Mouse (Mus musculus): ENCODE results near the gene Cd99l2. TPM values are rescaled to one million over a fixed set of nuclear protein-coding genes. Genes with fewer than 3 reads are reported as not detected.
A peak's percentile ranks its signal among the peaks of the same experiment; 100 is the strongest.

Cd99l2 gene
- polyA plus RNA-seq (2015; fragmentation: Nextera tagmentation; extraction: Ambion mirVana) = 86.5 and 88.7 TPM in 2 replicates

- Histone ChIP-seq H3K9me3 (replicated peaks; ENCODE audit: control insufficient read depth, low read length, poor library complexity, severe bottlenecking) (no peaks in the 10 kb centered on the region), H3K27me3 (ENCODE audit: control insufficient read depth, insufficient read depth, low read depth, low read length) (no peaks in the 10 kb centered on the region), H3K4me1 (ENCODE audit: control insufficient read depth, insufficient read depth, low read length) (peaks cover 17% of the 10 kb centered on the region), H3K4me3 (ENCODE audit: low read depth, low read length) (peak within 1 kb of the TSS; percentile 51), H3K36me3 (ENCODE audit: control insufficient read depth, insufficient read depth, low read length) (no peaks in the 10 kb centered on the region), H3K27ac (ENCODE audit: low read length) (peak within 1 kb of the TSS; percentile 91), H3K4me2 (ENCODE audit: low read length) (peak within 1 kb of the TSS; percentile 72), H3K9ac (ENCODE audit: low read depth, low read length) (peak within 1 kb of the TSS; percentile 64)
- WGBS = 18% methylated on average over 18 of the region's 23 CpGs
- peak; percentile 95 for ATAC-seq
Measured at GRCm38 (mm10) chrX:71492634-71493278, at the start of gene Cd99l2. Gene Cd99l2 (minus strand): TSS chrX:71492849.

GRCm38 (mm10) chrX:71540821-71541510 is 48.3 kb upstream of the Cd99l2 start:
- Histone ChIP-seq H3K9ac (ENCODE audit: low read depth, low read length) (no peak overlapping the region), H3K4me1 (ENCODE audit: control insufficient read depth, insufficient read depth, low read length) (no peaks in the 10 kb centered on the region), H3K4me3 (ENCODE audit: low read depth, low read length) (no peak overlapping the region), H3K27ac (ENCODE audit: low read length) (no peak overlapping the region), H3K27me3 (ENCODE audit: control insufficient read depth, insufficient read depth, low read depth, low read length) (no peaks in the 10 kb centered on the region), H3K36me3 (ENCODE audit: control insufficient read depth, insufficient read depth, low read length) (no peaks in the 10 kb centered on the region), H3K4me2 (ENCODE audit: low read length) (no peak overlapping the region), H3K9me3 (replicated peaks; ENCODE audit: control insufficient read depth, low read length, poor library complexity, severe bottlenecking) (no peaks in the 10 kb centered on the region)
- ATAC-seq = no peak
- WGBS = 76% methylated on average over 7 of the region's 7 CpGs

DNA sequence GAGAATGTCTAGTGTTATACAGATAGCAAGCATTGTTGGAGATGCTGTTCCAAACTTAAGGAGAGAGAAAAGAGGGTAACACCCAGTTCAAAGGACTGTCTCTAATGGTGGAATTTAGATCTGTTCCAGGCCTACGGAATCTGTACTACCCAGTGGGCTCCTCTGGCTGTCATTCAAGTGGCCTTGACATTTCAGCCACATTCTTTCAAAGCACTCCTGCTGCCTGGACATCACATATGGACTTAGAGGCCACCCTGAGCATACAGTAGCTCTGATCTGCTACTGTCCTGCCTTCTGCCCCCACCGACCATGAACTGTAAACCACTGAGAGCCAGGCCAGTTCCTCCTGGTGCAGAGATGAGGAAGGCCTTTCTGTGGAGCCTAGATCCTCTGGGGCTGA is 45.1 kb upstream of the Cd99l2 start:
- H3K9ac ChIP-seq (ENCODE audit: low read depth, low read length) = no peak overlapping the region
- ATAC-seq = no peak
- H3K4me2 ChIP-seq (ENCODE audit: low read length) = no peak overlapping the region
- H3K4me1 ChIP-seq (ENCODE audit: control insufficient read depth, insufficient read depth, low read length) = no peaks in the 10 kb centered on the region
- H3K27ac ChIP-seq (ENCODE audit: low read length) = no peak overlapping the region
- no peaks in the 10 kb centered on the region for H3K36me3 ChIP-seq (ENCODE audit: control insufficient read depth, insufficient read depth, low read length)
- no peak overlapping the region for H3K4me3 ChIP-seq (ENCODE audit: low read depth, low read length)
- 69% methylated on average over 2 of the region's 2 CpGs for WGBS
- H3K27me3 ChIP-seq (ENCODE audit: control insufficient read depth, insufficient read depth, low read depth, low read length) = no peaks in the 10 kb centered on the region
- no peaks in the 10 kb centered on the region for H3K9me3 ChIP-seq (replicated peaks; ENCODE audit: control insufficient read depth, low read length, poor library complexity, severe bottlenecking)

- Histone ChIP-seq H3K4me3 (ENCODE audit: low read depth, low read length) (no peak overlapping the region), H3K9ac (ENCODE audit: low read depth, low read length) (no peak overlapping the region), H3K27me3 (ENCODE audit: control insufficient read depth, insufficient read depth, low read depth, low read length) (no peaks in the 10 kb centered on the region), H3K9me3 (replicated peaks; ENCODE audit: control insufficient read depth, low read length, poor library complexity, severe bottlenecking) (no peaks in the 10 kb centered on the region), H3K27ac (ENCODE audit: low read length) (no peak overlapping the region), H3K4me1 (ENCODE audit: control insufficient read depth, insufficient read depth, low read length) (no peaks in the 10 kb centered on the region), H3K36me3 (ENCODE audit: control insufficient read depth, insufficient read depth, low read length) (no peaks in the 10 kb centered on the region), H3K4me2 (ENCODE audit: low read length) (no peak overlapping the region)
- no peak for ATAC-seq
- WGBS = 86% methylated on average over 5 of the region's 5 CpGs
Measured at GRCm38 (mm10) chrX:71534102-71534501, 41.5 kb upstream of the Cd99l2 start.

DNA sequence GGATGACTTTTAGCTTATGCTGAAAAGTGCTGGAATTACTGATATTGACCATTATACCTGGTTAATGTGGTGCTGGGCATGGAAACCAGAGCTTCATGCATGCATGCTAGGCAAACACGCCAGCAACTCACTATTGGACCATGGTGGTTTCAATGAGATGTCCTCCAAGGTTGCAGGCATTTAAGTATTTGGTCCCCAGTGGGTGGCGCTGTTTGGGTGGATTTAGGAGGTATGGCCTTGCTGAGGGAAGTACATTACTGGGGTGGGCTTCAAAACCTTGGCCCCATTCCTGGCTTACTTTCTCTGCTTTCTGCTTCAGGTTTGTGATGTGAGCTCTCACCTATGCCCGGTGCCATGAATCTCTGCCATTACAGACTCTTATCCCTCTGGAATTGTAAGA is 40.0 kb upstream of the Cd99l2 start:
- Histone ChIP-seq H3K27ac (ENCODE audit: low read length) (no peak overlapping the region), H3K9me3 (replicated peaks; ENCODE audit: control insufficient read depth, low read length, poor library complexity, severe bottlenecking) (no peaks in the 10 kb centered on the region), H3K4me3 (ENCODE audit: low read depth, low read length) (no peak overlapping the region), H3K4me1 (ENCODE audit: control insufficient read depth, insufficient read depth, low read length) (no peaks in the 10 kb centered on the region; the same call in 1 of the 2 replicates), H3K36me3 (ENCODE audit: control insufficient read depth, insufficient read depth, low read length) (no peaks in the 10 kb centered on the region), H3K4me2 (ENCODE audit: low read length) (no peak overlapping the region), H3K9ac (ENCODE audit: low read depth, low read length) (no peak overlapping the region), H3K27me3 (ENCODE audit: control insufficient read depth, insufficient read depth, low read depth, low read length) (no peaks in the 10 kb centered on the region)
- ATAC-seq = no peak
- 71% methylated on average over 3 of the region's 3 CpGs for WGBS

GRCm38 (mm10) chrX:71528646-71529045 is 36.0 kb upstream of the Cd99l2 start:
- Histone ChIP-seq H3K36me3 (ENCODE audit: control insufficient read depth, insufficient read depth, low read length) (no peaks in the 10 kb centered on the region), H3K9me3 (replicated peaks; ENCODE audit: control insufficient read depth, low read length, poor library complexity, severe bottlenecking) (no peaks in the 10 kb centered on the region), H3K4me1 (ENCODE audit: control insufficient read depth, insufficient read depth, low read length) (no peaks in the 10 kb centered on the region; the same call in 1 of the 2 replicates), H3K27me3 (ENCODE audit: control insufficient read depth, insufficient read depth, low read depth, low read length) (no peaks in the 10 kb centered on the region), H3K4me3 (ENCODE audit: low read depth, low read length) (no peak overlapping the region), H3K4me2 (ENCODE audit: low read length) (no peak overlapping the region), H3K27ac (ENCODE audit: low read length) (peak overlapping the region; percentile 46; the same call in 1 of the 2 replicates), H3K9ac (ENCODE audit: low read depth, low read length) (no peak overlapping the region)
- 37% methylated on average over 6 of the region's 6 CpGs for WGBS
- peak; percentile 86 for ATAC-seq

- no peaks in the 10 kb centered on the region for H3K27me3 ChIP-seq (ENCODE audit: control insufficient read depth, insufficient read depth, low read depth, low read length)
- H3K4me1 ChIP-seq (ENCODE audit: control insufficient read depth, insufficient read depth, low read length) = no peaks in the 10 kb centered on the region; the same call in 1 of the 2 replicates
- no peaks in the 10 kb centered on the region for H3K36me3 ChIP-seq (ENCODE audit: control insufficient read depth, insufficient read depth, low read length)
- 50% methylated on average over 3 of the region's 3 CpGs for WGBS
- no peaks in the 10 kb centered on the region for H3K9me3 ChIP-seq (replicated peaks; ENCODE audit: control insufficient read depth, low read length, poor library complexity, severe bottlenecking)
- no peak overlapping the region for H3K9ac ChIP-seq (ENCODE audit: low read depth, low read length)
- H3K27ac ChIP-seq (ENCODE audit: low read length) = no peak overlapping the region
- peak; percentile 64; the same call in 1 of the 2 replicates for ATAC-seq
- no peak overlapping the region for H3K4me3 ChIP-seq (ENCODE audit: low read depth, low read length)
- H3K4me2 ChIP-seq (ENCODE audit: low read length) = no peak overlapping the region
Measured at GRCm38 (mm10) chrX:71528150-71528549, 35.5 kb upstream of the Cd99l2 start.

DNA sequence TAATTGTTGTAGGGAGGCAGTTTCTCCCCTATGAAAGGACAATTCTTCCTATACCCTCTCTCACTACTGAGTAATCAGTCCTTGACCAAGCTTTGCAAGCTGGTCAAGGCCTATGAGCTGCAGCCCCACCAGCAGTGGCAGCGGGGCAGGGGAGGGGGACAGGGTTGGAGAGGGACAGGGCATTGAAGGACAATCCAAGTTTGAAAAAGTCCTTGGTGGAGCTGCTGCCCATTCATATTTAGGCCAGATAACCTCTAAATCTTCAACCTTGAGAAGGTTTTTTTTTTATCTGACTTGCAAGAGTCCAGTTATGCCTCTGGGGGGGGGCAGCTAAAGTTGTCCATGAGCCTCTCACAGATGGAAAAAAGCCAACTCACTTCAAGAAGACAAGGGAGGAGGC is 34.8 kb upstream of the Cd99l2 start:
- no peak for ATAC-seq
- Histone ChIP-seq H3K4me2 (ENCODE audit: low read length) (no peak overlapping the region), H3K9ac (ENCODE audit: low read depth, low read length) (no peak overlapping the region), H3K36me3 (ENCODE audit: control insufficient read depth, insufficient read depth, low read length) (no peaks in the 10 kb centered on the region), H3K9me3 (replicated peaks; ENCODE audit: control insufficient read depth, low read length, poor library complexity, severe bottlenecking) (no peaks in the 10 kb centered on the region), H3K27me3 (ENCODE audit: control insufficient read depth, insufficient read depth, low read depth, low read length) (no peaks in the 10 kb centered on the region), H3K27ac (ENCODE audit: low read length) (no peak overlapping the region), H3K4me3 (ENCODE audit: low read depth, low read length) (no peak overlapping the region), H3K4me1 (ENCODE audit: control insufficient read depth, insufficient read depth, low read length) (no peaks in the 10 kb centered on the region; the same call in 1 of the 2 replicates)
- WGBS = 86% methylated on average over 1 of the region's 1 CpGs

- no peaks in the 10 kb centered on the region for H3K36me3 ChIP-seq (ENCODE audit: control insufficient read depth, insufficient read depth, low read length)
- H3K27me3 ChIP-seq (ENCODE audit: control insufficient read depth, insufficient read depth, low read depth, low read length) = no peaks in the 10 kb centered on the region
- H3K27ac ChIP-seq (ENCODE audit: low read length) = no peak overlapping the region
- no peak overlapping the region for H3K4me2 ChIP-seq (ENCODE audit: low read length)
- 82% methylated on average over 3 of the region's 3 CpGs for WGBS
- H3K4me3 ChIP-seq (ENCODE audit: low read depth, low read length) = no peak overlapping the region
- H3K4me1 ChIP-seq (ENCODE audit: control insufficient read depth, insufficient read depth, low read length) = no peaks in the 10 kb centered on the region; the same call in 1 of the 2 replicates
- H3K9ac ChIP-seq (ENCODE audit: low read depth, low read length) = no peak overlapping the region
- H3K9me3 ChIP-seq (replicated peaks; ENCODE audit: control insufficient read depth, low read length, poor library complexity, severe bottlenecking) = no peaks in the 10 kb centered on the region
- ATAC-seq = no peak
Measured at GRCm38 (mm10) chrX:71525593-71526299, 33.1 kb upstream of the Cd99l2 start.
